Mouse (Mus musculus) midbrain, embryonic 10.5 days (tissue): ENCODE results near the gene Adcy9. TPM values are rescaled to one million over a fixed set of nuclear protein-coding genes. Genes with fewer than 3 reads are reported as not detected.
A peak's percentile ranks its signal among the peaks of the same experiment; 100 is the strongest.

Source experiments
- DNase-seq: peaks from one replicate; pipeline ENCODE4 v3.0.0-alpha.2; 2017; ENCODE audit warnings: low spot score
- H3K27ac ChIP-seq: fragments of 300-500 bp; sonication (generic); replicated peaks from 2 replicates; pipeline ENCODE4 v1.5.1; 2016; ENCODE audit warnings: mild to moderate bottlenecking
- H3K27me3 ChIP-seq: fragments of 300-500 bp; sonication (generic); 2 replicates; pipeline ENCODE4 v1.6.1; 2016; ENCODE audit warnings: low read depth, mild to moderate bottlenecking; ENCODE audit not compliant: poor library complexity, severe bottlenecking
- H3K36me3 ChIP-seq: fragments of 300-500 bp; sonication (generic); 2 replicates; pipeline ENCODE4 v1.6.1; 2016; ENCODE audit warnings: mild to moderate bottlenecking, moderate library complexity
- H3K4me1 ChIP-seq: fragments of 300-500 bp; sonication (generic); 2 replicates; pipeline ENCODE4 v1.6.1; 2016
- H3K4me3 ChIP-seq: fragments of 300-500 bp; sonication (generic); 2 replicates; pipeline ENCODE4 v1.5.1; 2016; ENCODE audit warnings: mild to moderate bottlenecking, moderate library complexity
- H3K9me3 ChIP-seq: fragments of 300-500 bp; sonication (generic); replicated peaks from 2 replicates; pipeline ENCODE4 v1.6.1; 2016; ENCODE audit warnings: mild to moderate bottlenecking
- WGBS: fragments of 180-500 bp; shearing (Covaris S2); methylation state at CpG from one replicate; pipeline ENCODE4 v1.1.7; 2016; 5-methylcytosine and 5-hydroxymethylcytosine counted together
- polyA plus RNA-seq: library from polyadenylated mRNA; unstranded; fragments of >200 nt; fragmentation: Nextera tagmentation; extraction: Ambion mirVana; gene quantifications from 2 replicates; pipeline ENCODE4 v1.2.1, GENCODE M21; 2016

The Adcy9 gene
- polyA plus RNA-seq, 1 experiment from 2014 or later = 0.56 TPM

DNA sequence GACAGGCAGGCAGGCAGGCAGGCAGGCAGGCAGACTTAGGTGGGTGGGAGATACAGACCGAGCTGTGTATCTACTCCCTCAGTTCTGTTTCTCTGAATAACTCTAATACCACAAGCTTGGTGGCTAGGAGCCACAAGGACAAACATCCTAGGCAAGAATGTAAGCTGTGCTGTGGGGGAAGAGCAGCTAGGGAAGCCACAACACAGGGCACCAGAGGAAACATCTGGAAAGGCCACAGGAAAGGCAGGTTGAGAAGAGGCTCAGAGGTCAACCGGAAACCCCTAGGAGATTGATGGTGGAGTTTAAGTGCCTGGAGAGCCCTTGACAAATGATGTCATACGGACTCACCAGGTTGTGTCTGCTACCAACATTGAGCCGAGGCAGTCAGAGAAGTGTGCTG is 16.4 kb upstream of the Adcy9 start:
- no peak overlapping the region for H3K4me3 ChIP-seq
- no peaks in the 10 kb centered on the region for H3K27me3 ChIP-seq
- WGBS = 78% methylated on average over 4 of the region's 4 CpGs
- no peaks in the 10 kb centered on the region for H3K4me1 ChIP-seq
- H3K27ac ChIP-seq = no peak overlapping the region
- H3K36me3 ChIP-seq = no peaks in the 10 kb centered on the region
- no peaks in the 10 kb centered on the region for H3K9me3 ChIP-seq
- DNase-seq = no peak

DNA sequence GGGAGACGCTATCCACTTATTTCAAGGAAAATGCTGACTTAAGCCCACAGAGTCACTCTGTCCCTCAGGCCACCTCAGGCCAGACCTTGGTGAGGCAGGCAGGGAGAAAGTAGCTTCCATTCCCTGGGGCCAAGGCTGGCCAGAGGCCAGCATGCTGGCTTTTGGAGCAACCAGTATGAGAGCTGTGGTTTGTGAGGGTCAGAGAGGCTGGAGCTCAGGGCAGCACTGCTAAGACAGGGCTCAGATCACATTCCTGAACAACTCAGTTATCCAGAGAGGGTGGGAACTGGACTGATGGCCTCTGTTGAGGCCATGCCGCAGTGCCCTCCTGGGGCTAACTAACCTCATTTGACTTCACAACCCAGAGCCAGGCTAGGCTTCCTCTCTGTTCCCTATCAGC is 15.1 kb upstream of the Adcy9 start:
- Histone ChIP-seq H3K4me3 (no peak overlapping the region), H3K9me3 (no peaks in the 10 kb centered on the region), H3K4me1 (no peaks in the 10 kb centered on the region), H3K36me3 (no peaks in the 10 kb centered on the region), H3K27ac (no peak overlapping the region), H3K27me3 (no peaks in the 10 kb centered on the region)
- WGBS = 93% methylated on average over 2 of the region's 2 CpGs
- no peak for DNase-seq

DNA sequence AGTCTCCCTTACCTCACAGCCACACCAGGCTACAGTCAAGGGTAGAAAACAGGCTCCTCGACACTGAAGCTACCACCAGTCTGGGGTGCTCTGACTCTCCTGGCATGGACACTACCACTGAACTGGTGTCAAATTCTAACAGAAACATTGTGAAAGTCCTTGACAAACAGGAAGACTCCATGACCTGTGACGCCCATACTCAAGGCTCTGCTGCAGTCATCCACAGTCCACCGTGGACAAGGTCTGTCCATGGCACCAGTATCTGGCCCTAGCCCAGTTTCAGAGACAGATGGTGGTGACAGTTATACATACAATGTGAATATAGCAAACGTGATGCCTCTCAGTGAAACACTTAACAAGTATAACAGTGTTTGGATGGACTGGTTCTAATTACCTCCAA is 11.5 kb upstream of the Adcy9 start:
- H3K9me3 ChIP-seq = no peaks in the 10 kb centered on the region
- H3K27me3 ChIP-seq = no peaks in the 10 kb centered on the region
- DNase-seq = no peak
- no peaks in the 10 kb centered on the region for H3K4me1 ChIP-seq
- no peak overlapping the region for H3K4me3 ChIP-seq
- no peak overlapping the region for H3K27ac ChIP-seq
- WGBS = 76% methylated on average over 4 of the region's 4 CpGs
- no peaks in the 10 kb centered on the region for H3K36me3 ChIP-seq

DNA sequence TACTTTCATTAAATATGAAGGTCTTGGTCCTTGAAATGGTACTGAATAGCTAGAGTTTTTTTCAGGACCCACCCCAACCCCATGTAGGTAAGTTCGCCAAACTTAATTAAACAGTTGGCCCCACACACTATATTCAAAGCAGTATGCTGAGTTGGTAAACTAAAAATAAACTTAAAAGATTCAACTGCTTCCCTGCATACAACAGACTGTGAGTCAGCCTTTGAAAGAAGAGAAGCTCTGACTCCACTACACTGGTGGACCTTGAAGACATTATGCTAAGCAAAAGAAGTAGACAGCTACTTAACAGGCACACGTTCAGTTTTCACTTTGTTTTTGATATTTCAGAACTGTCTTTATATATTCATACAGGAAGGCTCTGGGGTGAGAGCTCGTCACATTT is 10.7 kb upstream of the Adcy9 start:
- H3K4me3 ChIP-seq = no peak overlapping the region
- no peak for DNase-seq
- H3K9me3 ChIP-seq = no peaks in the 10 kb centered on the region
- no peaks in the 10 kb centered on the region for H3K36me3 ChIP-seq
- H3K4me1 ChIP-seq = no peaks in the 10 kb centered on the region
- H3K27me3 ChIP-seq = no peaks in the 10 kb centered on the region
- WGBS = 89% methylated on average over 3 of the region's 3 CpGs
- H3K27ac ChIP-seq = no peak overlapping the region

DNA sequence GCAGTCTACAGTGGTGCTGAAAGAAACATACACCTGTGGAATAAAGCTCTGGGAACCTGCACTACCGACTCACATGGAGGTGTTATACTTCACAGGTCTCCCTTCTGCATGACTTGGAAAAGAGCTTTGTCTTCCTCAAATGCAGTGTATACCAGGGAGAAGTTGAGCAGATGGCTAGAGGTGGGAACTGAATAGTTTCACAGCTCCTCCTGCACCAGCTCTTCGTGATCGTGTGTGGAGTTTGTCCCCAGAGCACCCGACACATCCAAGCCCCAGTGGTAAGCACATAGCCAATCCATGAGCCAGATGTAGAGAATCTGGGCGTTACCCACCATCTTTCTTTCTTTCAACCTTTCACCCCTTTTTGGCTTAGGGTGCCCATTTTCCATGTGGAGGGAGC is 9.9 kb upstream of the Adcy9 start:
- Histone ChIP-seq H3K9me3 (no peaks in the 10 kb centered on the region), H3K27me3 (no peaks in the 10 kb centered on the region), H3K4me3 (no peak overlapping the region), H3K4me1 (no peaks in the 10 kb centered on the region), H3K36me3 (no peaks in the 10 kb centered on the region), H3K27ac (no peak overlapping the region)
- no peak for DNase-seq
- WGBS = 87% methylated on average over 5 of the region's 5 CpGs

DNA sequence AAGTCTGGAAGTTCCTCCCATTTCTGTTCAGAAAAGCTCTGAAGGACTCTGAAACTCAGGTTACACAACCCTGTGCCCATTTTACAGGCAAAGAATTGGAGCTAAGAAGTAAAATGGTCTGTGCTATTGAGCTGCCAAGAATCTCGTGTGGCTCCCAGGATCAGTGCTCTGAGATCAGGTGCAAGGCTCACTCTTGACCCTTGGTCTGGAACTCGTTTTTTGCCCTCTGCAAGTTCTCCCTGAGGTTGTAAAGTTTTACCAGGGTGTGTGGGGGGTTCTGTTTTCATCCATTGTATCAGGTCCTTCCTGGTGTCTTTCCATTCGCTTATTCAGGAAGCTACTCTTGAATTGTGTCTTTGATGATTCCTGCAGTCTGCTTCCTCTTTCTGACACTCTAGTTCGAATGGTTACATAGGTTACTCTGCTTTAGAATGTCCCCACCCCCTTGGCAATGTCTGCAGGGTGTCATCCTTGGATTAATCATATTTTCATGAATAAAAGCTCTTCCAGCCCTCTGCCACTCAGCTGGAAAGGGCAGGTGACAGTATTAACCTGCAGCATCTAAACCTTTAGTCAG is 5.4 kb upstream of the Adcy9 start:
- peaks cover 10% of the 10 kb centered on the region; the same call in 1 of the 2 replicates for H3K27me3 ChIP-seq
- no peak for DNase-seq
- H3K4me1 ChIP-seq = peaks cover 4% of the 10 kb centered on the region
- whole genome bisulfite sequencing = 63% methylated on average over 4 of the region's 4 CpGs
- H3K9me3 ChIP-seq = no peaks in the 10 kb centered on the region
- H3K27ac ChIP-seq = no peak overlapping the region
- H3K36me3 ChIP-seq = no peaks in the 10 kb centered on the region
- H3K4me3 ChIP-seq = no peak overlapping the region

DNA sequence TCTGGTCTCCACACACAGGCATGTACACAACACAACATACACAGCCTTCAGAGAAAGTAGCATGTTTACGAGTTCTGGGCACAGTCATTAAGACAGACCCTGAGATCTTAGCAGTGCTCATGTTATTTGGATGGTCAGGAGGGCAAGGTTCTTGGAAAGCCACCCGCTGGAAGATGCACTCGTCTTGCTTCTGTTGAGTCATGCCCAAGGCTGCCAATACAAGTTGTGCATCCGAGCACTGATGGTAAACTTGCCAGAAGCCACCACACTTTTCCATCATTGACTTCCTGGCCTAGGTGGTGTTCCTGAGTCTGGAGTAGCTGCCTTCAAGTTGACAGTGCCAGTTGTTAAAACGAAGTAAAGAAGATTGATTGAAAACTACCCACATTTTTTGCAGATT is 3.3 kb upstream of the Adcy9 start:
- no peak for DNase-seq
- no peak overlapping the region for H3K27ac ChIP-seq
- peaks cover 22% of the 10 kb centered on the region for H3K4me1 ChIP-seq
- H3K36me3 ChIP-seq = no peaks in the 10 kb centered on the region
- 84% methylated on average over 5 of the region's 5 CpGs for WGBS
- H3K9me3 ChIP-seq = no peaks in the 10 kb centered on the region
- H3K27me3 ChIP-seq = peaks cover 23% of the 10 kb centered on the region
- H3K4me3 ChIP-seq = no peak overlapping the region

DNA sequence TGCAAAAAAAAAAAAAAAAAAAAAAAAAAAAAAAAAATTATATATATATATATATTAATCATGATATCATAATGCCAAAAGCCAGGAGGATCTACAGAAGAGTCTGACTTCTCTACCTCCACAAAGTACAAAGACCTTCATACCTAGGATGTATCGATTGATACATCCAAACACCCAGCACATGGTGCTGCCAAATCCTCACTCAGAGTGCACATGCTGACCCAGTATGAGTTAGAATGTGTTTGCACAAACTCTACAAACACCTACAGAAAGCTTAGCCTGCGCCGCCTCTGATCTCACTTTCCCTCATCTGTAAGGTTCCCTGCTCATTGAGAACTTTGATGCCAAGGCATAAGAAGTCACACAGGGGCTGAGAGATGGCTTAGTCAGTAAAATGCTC is 2.7 kb upstream of the Adcy9 start:
- H3K4me1 ChIP-seq = peaks cover 23% of the 10 kb centered on the region
- no peak overlapping the region for H3K27ac ChIP-seq
- no peaks in the 10 kb centered on the region for H3K36me3 ChIP-seq
- H3K27me3 ChIP-seq = peaks cover 30% of the 10 kb centered on the region
- no peaks in the 10 kb centered on the region for H3K9me3 ChIP-seq
- H3K4me3 ChIP-seq = no peak overlapping the region
- DNase-seq = no peak
- WGBS = 94% methylated on average over 3 of the region's 3 CpGs

DNA sequence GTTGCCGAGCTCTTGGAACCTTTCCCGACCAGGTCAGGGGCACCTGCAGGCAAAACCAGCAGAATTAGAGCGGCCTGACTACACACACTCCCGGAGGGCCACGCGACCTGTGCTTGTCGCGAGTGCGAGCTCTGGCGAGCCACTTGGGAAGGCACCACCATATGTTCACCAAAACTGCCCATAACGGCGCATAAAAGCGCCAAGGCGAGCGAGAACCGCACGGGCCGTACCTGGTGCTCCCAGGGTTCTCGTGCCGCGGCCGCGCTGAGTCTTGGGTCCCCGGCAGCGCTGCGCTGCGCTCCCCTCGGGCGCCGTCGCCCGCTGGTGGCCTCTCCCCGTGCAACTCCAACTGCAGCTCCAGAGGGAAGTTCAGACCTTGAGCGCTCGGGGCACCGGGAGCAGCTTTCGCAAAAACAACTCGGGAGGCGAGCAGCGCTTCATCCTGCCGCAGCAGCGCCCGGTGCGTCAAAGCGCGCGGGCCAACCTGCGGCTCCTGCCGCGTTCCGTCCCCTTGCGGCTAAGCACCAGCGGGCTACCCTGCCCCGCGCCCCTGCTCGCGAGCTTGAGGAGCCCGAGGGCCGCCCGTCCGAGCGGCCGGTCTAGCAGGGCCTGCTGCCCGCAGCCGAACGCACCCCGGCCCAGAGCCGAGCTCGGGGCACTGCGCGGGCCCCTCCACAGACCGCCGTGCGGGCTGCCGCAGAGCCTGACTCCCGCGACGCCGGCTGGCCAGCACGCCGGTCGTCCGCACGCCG is 576 bp downstream of the Adcy9 start:
- peak overlapping the region; percentile 81 for H3K4me3 ChIP-seq
- H3K36me3 ChIP-seq = no peaks in the 10 kb centered on the region
- H3K9me3 ChIP-seq = no peaks in the 10 kb centered on the region
- WGBS = under 1% methylated on average over 76 of the region's 85 CpGs
- peak overlapping the region; percentile 80 for H3K27ac ChIP-seq
- DNase-seq = peak; percentile 64
- H3K27me3 ChIP-seq = peaks cover 49% of the 10 kb centered on the region
- H3K4me1 ChIP-seq = peaks cover 23% of the 10 kb centered on the region

DNA sequence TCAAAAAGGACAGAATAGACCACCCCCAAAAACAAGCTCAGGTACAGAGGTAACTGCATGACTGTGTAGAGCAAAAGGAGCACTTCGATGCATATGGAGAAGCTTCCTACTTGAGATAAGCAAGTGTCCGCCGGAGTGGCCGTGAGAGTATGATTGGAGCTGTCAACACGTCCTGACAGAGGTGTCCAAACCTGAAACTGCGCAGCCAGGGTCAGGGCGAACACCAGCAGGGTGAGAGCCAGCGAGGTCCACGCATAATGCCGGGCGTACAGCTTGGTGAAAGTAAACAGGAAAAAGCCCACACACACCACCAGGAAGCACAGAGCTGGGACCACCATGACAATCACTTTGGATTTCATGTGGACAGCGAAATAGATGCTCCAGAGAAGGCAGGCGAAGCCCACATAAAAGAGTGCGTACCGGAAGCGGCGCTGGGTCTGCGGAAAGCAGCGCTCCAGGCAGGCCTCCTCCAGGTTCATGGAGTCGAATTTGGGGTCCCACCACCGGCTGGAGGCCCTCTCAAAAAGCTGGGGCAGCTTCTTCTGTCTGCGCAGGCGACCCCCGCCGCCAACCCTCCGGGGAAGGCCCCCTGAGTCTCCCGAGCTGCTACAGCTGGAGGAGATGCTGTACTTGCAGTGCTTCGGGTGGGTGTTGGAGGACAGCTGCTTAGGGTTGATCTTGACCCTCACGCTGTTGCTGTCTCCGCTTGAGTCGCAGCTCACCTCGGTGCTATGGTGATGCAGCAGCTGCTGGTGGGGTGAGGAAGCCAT is 1.3 kb downstream of the Adcy9 start:
- H3K36me3 ChIP-seq = no peaks in the 10 kb centered on the region
- 14% methylated on average over 32 of the region's 32 CpGs for whole genome bisulfite sequencing
- H3K4me3 ChIP-seq = peak overlapping the region; percentile 81
- H3K4me1 ChIP-seq = peaks cover 23% of the 10 kb centered on the region
- DNase-seq = peak; percentile 14
- peaks cover 53% of the 10 kb centered on the region for H3K27me3 ChIP-seq
- H3K27ac ChIP-seq = no peak overlapping the region
- H3K9me3 ChIP-seq = no peaks in the 10 kb centered on the region

DNA sequence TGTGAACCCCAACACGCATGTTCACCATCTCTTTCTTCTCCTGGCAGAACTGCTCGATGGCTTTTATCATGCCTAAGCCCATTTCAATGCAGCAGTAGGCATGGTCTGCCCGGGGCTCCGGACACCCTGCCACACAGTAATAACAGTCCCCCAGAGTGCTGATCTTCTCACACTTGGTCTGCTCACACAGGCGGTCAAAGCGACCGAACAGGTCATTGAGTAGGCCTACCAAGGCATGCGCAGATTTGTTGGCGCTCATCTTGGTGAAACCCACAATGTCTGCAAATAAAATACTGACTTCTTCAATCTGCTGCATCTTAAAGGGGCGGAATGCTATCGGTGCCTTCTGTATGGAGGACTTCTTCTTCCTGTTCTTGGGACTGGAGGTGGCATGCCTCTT is 2.2 kb downstream of the Adcy9 start:
- H3K27ac ChIP-seq = no peak overlapping the region
- peaks cover 27% of the 10 kb centered on the region for H3K4me1 ChIP-seq
- peaks cover 53% of the 10 kb centered on the region for H3K27me3 ChIP-seq
- H3K9me3 ChIP-seq = no peaks in the 10 kb centered on the region
- WGBS = 95% methylated on average over 11 of the region's 11 CpGs
- no peak for DNase-seq
- no peak overlapping the region for H3K4me3 ChIP-seq
- no peaks in the 10 kb centered on the region for H3K36me3 ChIP-seq

DNA sequence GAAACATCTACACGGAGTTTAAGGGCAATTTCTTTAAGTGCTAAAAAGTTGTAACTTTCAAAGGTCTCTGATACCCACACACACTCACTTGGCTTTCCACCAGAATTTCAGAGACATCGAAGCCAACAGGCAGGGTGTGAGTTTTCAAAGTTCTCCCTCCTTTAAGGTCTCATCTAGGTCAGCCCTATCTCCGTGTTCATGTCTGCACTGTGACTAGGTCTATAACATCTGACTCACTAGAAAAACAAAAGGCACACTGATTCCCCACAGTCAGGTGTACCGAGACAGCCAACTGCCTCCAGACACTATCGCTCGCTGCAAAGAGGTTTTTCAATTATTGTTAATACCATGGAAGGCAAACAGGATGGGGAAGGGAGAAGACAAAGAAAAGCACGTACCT is 2.8 kb downstream of the Adcy9 start:
- Histone ChIP-seq H3K4me3 (no peak overlapping the region), H3K36me3 (no peaks in the 10 kb centered on the region), H3K27ac (no peak overlapping the region), H3K4me1 (peaks cover 27% of the 10 kb centered on the region), H3K9me3 (no peaks in the 10 kb centered on the region), H3K27me3 (peaks cover 53% of the 10 kb centered on the region)
- no peak for DNase-seq
- 85% methylated on average over 7 of the region's 7 CpGs for WGBS
